Mouse (Mus musculus) granulocyte monocyte progenitor cell, adult 5-6 weeks (primary cell): ENCODE results near the gene Mgat4b. TPM values are rescaled to one million over a fixed set of nuclear protein-coding genes. Genes with fewer than 3 reads are reported as not detected.

Experiments
- ATAC-seq: replicated peaks from 2 replicates; pipeline ENCODE4 v1.8.0; 2016; ENCODE audit warnings: mild to moderate bottlenecking, moderate TSS enrichment, inconsistent platforms; ENCODE audit not compliant: poor library complexity, severe bottlenecking
- total RNA-seq, 2 experiments: library from RNA; stranded (forward) in 1 of 2; stranded (reverse) in 1 of 2; fragments of 200-712, 200-1000 nt in 1 of 2; fragments of >200 nt in 1 of 2; fragmentation: Nextera tagmentation in 1 of 2; gene quantifications; 2 replicates each; pipeline ENCODE4 v1.2.3; 2014 to 2017

Mgat4b gene
- 22.7 and 23.9 TPM in 2 replicates for total RNA-seq (2014; fragmentation: Nextera tagmentation)
- total RNA-seq (2017): 11.5 and 14.6 TPM in 2 replicates

DNA sequence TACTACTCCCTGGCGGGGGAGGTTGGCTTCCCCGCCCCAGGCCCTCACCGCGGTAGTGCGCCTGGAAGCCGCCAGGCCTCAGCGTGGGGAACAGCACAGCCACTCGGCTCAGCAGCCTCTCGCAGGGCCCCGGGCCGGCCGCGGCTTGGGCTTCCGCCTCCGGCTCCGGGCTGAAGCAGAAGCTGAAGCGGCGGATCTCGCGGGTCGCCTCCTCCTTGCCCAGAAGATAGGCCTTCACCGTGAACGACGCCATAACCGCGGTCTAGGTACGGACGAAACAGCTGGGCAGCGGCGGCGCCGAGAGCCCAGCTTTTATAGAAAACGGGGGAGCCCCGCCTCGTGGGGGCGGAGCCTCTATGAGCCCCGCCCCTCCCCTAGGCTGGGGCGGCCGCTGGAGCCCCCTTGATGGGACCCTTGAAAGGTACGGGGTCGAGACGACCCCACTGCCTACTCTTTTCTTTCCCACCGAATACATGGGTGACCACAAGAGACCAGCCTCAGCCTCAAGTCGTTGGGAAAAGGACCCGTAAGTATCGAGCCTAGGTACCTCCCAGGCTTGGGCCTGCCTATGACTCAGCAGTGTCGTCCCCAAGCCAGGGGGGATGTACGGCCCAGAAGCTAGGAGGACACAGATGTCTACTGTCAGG is at the start of gene Mgat4b, which contains the start of gene Sqstm1:
Mgat4b (plus strand) TSS at position 386 of the 647 bp plus-strand sequence.
Sqstm1 (minus strand) TSS at position 323 of the 647 bp plus-strand sequence.
- ATAC-seq: peak; percentile 49

DNA sequence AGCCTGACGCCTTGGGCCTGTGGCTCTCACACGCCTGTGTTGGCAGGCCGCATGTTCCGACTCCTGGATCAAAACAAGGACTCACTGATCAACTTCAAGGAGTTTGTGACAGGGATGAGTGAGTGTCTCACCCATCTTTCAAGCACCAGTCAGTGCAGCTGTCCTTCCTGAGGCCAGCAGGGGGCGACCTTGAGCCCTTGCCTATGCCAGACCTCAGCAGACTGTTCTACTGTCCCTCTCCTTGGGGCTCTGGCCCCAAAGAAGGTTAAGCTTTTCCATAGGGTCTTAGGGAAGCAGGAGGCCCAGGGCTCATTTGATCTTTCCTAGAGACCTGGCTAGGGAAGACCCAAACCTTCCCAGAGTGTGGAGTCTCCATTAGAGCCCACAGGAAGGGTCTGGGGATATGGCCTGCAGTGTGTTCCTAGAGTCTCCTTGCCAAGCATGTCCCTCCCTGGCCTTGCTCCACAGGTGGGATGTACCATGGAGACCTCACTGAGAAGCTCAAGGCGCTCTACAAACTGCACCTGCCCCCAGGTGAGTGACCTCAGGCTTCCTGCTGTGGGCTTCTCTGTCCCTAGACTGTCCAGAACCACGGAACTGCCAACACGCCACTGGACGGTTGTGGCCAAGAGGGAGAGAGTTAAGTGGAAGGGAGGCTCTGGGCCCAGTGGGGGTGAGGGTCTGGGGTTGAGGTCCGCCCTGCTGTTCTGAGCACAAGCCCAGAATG is 48.9 kb upstream of the Mgat4b start:
- ATAC-seq: peak; percentile 76

DNA sequence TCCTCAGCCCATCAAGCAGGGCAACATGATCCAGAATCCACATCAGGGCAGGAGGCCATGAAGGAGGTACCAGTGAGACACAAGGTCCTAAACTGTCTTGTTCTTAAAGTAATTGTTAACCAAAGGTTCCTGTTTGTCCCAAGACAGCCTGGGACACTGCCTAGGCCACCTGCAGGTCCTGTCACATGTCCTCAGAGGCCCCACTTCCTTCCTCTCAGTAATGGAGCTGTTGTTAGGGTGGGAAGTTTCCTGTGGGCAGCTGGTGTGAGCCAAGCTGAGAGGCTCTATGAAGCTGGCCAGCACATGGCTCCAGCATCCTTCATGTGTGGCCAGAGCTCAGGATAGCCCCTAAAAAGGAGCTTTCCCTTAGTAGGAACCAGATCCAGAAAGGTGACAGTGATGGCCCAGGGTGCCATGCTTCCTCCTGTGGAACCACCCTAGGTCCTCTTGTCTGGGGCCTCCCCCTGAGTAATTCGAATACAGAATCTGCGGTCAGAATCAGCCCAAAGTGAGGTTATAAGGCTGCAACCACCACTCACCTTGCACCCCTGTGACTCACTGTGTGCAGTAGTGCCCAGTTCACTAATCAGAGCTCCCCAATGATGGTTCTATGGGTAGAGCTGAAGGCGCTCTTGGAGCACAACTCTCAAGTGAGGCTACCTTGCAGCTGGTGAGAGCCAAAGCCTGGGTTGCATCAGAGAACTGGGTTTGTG is 48.2 kb upstream of the Mgat4b start:
- peak; percentile 71 for ATAC-seq

DNA sequence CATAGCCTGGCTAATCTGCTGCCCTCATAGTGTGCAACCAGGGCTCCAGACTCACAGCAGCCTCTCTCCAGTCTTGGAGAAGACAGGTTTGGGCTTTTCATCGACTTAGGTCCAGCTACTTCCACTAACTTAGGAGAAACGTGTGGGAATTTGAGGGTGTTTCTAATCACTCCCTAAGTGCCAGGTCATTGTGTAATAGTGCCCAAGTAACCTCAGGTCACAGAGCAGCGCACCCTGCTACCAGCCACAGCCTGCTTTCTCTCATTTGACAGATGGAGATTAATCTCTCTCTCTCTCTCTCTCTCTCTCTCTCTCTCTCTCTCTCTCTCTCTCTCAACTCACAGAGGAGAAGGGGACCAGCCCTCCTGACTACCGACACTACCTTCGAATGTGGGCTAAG is 42.3 kb upstream of the Mgat4b start:
- ATAC-seq: no peak

DNA sequence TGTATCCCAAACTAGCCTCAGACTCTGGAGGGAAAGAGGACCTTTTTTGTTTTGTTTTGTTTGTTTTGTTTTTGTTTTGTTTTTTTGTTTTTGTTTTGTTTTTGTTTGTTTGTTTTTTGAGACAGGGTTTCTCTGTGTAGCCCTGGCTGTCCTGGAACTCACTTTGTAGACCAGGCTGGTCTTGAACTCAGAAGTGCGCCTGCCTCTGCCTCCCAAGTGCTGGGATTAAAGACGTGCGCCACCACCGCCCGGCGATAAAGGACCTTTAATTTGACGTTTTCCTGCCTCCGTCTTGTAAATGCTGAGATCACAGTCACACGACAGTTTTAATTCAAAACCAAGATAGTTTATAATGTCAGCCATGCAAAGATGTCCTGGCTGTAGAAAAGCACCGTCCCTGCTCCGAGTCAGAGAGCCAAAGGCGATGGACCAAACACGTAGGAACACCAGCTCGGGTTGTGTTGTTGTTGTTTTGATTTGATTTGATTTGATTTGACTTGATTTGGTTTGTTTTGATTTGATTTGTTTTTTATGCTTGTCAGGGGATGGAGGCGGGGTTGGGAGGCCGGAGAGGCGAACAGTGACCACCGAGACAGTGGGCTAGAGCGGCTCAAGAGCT is 36.5 kb upstream of the Mgat4b start, which contains the start of gene Mrnip:
Mrnip (plus strand) TSS at position 334 of the 619 bp plus-strand sequence.
- peak; percentile 4; the same call in 1 of the 2 replicates for ATAC-seq

DNA sequence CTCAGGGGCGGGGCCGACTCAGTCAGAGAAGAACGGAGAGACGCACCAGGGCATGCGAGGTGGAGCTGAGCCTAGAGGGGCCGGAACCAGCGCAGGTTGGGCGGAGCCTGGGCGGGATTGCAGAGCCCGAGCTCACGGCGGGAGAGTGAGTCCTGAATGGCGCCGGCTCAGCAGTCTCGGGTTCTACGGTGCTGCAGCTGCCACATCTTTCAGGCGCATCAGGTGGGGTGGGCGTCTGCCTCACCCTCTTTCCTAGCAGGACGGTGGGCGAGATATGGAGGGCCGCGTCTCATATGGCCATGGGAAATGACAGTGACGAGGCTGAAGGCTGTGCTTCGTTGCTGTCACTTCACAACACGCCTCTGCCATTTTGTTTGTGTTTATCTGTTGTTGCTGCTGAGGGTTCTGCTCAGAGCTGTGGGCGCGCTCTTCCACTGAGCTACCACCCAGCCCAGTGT is 35.9 kb upstream of the Mgat4b start:
- ATAC-seq: peak; percentile 100

DNA sequence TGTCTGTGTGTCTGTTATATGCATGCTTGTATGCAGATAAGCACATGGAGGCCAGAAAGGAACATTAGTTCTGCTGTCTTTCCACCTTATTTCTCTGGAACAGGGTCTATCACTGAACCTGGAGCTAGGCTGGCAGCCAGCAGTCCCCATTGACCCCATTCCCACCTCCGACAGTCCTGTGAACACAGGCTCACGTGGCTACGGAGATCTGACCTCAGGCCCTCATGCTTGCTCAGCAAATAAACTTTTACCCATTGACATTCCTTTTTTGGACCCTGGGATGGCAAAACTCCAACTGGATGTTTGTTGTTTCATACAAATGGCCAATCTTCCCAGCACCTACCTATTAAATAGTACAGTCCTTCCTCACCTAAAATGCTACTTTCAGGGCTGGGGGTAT is 34.3 kb upstream of the Mgat4b start:
- no peak for ATAC-seq

DNA sequence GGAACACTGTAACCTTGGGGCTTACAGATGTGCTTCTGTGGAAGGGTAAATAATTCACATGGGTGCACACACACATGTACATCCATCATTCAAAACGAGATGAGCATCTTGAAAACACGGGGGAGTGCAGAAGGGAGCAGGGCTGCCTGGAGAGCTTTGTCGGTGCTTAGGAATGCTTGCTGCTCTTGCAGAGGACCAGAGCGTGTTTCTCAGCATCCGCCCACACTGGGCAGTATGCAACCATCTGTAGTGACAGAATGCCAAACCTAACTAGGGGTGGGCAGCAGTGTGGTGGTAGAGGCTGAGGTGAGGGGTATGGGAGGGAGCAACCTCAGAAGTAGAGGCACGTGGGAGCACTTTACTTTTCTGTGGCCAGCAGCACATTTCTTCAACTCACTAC is 33.6 kb upstream of the Mgat4b start:
- ATAC-seq: no peak

DNA sequence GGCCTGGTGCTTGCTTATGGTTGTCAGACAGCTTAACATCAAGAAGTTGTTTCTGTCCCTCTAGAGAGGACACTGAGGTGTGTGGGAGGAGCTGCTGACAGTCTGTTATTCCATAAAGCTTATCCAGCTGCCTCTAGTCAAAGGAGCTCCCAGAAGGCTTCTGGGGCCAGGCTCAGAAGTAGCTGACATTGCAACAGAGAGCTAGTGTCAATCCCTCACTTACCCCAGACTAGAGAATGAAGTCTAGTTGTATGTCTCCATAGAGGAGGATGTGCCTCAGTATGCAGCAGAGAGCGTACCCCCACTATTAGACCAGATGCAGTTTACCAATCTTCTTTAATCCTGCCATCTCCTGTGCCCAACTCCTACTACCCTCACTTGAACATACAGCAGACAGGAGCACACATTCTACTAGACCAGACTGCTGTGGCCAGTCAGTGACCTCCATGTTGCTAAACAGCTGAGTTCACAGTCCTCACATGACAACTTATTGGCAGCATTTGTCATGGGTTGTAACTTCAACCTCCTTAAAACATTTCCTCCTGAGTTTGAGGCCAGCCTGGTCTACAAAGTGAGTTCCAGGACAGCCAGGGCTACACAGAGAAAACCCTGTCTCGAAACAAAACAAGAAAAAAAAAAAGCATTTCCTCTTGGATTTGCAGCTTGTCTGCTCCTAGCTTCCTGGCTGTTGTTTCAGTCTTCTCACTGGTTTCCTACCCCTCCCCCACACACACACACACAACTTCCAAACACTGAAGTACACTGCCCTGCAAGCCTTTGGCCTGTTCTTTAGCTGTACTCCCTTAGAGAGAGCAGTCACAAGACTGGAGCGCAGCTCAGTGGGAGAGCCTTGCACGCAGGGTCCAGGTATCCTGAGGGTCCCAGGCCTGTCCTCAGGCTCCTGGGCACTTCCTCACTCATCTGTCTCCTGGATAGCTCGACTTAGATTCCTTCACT is 31.9 kb upstream of the Mgat4b start:
- ATAC-seq: no peak

DNA sequence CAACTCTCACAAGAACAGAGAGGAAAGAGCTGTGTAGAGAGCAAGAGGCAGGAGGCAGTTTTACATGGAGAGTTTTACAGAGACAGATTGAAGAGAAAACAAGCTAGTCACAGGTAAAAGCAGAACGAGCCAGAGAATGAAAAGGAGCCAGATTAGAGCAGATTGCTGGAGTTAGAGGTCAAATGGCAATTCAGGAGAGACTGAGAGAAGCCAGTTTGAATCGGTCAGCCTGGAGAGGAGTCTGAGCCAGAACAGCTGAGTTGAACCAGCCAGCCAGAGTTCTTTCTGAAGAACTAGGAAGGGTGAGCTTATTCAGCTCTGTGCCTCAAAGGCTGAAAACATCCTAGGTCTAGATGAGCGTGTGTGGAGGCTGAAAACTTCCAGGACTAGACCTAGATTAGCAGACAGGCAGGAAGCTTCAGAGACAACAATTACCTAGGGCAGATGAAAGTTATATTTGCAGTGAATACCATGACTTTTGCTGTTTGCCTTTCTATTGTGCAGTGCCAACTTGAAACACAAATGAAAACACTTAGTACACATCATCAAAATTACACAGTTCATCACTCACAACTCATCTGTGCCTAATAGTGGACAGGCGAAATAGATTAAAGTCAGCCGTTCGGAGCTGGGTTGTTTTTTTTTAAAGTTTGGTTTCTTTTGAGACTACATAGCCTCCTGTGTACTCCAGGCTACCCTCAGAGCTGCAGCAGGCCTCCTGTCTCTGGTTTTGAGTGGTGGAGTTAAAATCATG is 30.0 kb upstream of the Mgat4b start:
- no peak for ATAC-seq

DNA sequence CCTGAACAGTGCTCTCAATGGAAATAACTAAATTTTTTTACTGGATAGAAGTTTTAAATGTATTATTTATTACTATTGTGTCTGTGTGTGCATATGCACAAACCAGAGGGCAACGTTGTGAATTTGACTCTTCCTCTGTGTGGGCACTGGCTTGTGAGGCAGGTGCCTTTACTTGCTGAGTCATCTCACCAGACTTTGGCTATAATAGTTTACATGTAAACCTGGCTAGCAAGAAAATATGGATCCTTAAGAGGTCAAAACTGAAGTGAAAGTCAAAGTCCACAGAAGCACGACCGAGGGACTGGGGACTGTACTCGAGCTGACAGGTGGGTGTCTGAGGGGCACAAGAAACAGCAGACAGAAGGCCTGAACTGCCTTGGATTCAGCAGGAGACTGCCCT is 28.0 kb upstream of the Mgat4b start:
- no peak for ATAC-seq

DNA sequence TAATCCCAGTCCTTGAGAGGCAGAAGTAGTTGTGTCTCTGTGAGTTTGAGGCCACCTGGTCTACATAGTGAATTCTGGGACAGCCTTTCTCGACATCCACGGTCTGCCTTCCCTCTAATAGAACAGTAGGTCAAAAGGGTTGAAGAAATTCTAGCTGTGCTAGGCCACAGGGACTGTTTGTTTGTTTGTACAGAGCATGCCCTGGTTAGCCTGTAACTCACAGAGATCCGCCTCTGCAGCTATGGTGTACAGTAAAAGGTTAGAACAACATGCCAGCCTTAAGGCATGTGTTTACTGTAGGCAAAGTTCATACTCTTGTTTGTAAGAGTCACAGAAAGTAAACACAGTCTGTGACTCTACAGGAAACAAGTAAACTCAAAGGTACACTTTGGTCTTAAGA is 25.9 kb upstream of the Mgat4b start:
- no peak for ATAC-seq

DNA sequence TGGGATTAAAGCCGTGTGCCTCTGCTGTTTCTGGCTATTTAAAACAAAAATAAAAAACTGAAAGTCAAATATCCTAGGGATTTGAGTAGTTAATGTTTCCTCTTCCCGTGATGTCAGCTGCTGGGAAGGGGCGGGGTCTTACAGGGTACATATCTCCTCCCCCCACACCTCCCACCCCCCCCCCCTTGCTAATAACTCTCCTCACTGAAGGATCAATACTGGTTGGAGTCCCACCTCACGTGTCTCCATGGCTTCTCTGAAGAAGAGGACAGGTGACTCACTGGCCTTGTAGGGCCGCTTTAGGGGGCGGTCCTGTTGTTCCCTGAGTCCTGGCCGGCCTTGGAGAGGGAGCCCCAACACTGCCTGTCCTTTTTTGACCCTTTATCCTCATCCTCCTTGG is 22.0 kb upstream of the Mgat4b start:
- no peak for ATAC-seq

DNA sequence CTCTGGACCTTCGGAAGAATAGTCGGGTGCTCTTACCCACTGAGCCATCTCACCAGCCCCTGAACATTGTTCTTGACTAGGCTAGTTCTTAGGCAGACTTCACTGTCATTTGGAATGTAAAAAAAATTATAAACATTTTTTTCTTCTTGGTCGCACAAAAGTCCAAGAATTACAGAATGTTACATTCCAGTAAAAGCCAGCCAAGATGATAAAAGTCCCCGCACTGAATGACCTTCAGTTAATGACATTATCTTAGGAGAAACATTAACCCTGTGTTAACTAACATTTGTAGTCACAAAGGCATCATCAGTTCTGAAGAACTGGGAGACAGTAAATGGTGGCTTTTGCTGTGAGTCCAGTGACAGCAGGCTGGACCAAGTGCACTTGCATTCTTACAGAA is 20.3 kb upstream of the Mgat4b start:
- no peak for ATAC-seq

DNA sequence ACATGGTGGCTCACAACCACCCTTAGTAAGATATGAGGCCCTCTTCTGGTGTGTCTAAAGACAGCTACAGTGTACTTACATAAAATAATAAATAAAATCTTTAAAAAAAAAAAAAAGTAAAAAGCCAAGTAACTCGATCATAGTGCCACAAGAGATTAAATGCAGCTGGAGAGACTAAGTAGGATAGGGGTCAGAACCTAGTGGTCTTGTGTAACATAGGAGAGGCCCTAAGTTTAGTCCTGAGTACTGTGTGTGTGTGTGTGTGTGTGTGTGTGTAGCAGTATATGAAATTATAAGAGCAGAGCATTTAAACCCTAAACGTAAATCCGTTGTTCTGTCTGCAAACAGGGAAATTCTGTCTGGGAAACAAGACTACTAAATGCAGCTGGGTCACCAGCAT is 18.4 kb upstream of the Mgat4b start:
- no peak for ATAC-seq

DNA sequence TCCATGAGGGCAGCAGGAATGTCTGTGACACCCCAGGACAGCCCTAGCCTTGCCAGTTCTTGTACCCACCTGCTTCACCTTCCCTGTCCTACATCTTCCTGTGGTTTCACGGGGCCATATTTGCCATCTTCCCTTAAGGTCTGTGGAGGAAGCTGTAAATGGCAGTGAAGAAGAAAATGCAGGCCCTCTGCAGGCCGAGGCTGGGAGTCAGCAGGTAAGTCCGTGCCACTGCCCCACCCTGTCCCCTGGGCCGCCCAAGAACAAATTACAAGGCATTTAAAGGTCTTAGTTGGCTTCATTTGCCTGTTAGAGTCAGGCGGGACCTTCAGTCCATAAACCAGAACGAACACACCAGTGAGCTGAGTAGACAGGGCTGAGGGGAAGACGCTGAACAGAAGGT is 16.6 kb upstream of the Mgat4b start:
- no peak for ATAC-seq

DNA sequence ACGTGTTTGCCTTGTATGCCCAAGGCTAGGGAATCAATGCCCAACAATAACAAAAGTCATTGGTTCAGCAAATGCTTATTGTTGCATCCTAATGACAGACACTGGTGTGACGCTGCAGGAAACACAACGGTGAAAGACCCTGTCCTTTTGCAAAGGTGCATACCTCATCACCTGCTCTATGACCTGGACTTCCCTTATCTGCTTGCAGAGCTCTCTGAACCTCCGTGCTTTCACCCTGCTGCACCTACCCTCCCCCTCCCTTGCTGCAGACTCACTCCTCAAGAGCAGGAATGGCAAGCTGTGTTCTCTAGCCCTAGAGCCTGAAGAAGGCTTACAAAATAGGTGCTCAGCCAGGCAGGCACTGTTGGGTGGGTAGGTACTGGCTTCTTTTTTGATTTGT is 15.9 kb upstream of the Mgat4b start:
- ATAC-seq: no peak

DNA sequence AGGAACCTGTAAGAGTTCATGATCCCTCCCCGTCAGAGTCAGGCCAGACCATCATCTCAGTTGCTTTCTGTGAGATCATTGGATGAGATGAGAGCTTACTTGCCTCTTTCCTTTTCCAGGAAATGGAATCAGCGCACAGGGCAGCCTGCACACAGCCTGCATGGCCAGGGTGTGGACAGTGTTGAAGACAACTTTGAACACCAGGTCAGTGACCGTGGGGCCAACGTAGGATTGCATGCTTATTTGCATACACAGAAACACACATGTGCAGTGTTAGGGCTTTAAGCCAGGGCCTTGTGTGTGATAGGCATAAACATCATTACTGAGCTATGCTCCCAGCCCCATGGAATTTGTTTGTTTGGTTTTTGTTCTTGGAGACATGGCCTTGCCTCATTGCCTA is 13.2 kb upstream of the Mgat4b start:
- ATAC-seq: no peak
